Mouse (Mus musculus): ENCODE results near the gene Dnajc6.

DNA sequence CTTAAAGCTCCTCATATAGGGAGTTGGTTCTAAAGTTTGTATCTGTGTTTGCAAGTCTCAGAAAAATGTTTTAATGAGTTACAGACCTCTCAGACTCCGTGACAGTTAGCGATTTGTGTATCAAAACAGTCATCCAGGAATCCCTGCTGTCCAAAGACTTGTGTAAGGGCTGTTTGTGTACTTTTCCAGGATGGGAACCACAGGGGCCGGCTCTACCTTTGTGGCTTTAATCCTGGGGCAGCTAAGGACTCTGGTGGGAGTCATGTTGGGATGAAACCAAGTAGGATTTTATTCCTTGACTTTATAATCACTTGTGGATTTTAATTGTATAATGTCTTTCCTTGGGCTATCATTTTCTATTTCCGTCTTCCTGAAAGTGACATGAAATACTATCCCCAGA lies 55.0 kb downstream of the Dnajc6 start:
- TF ChIP-seq TAL1 (IDR thresholded peaks at IDR 0.05; ENCODE audit: low read length) (no peak), GATA1 (IDR thresholded peaks at IDR 0.05; ENCODE audit: low read length) (no peak)
